Mouse (Mus musculus) thymus, postnatal 25 days (tissue): ENCODE data around the gene Cpt2.

Source experiments
- DNase-seq: peaks from one replicate; pipeline ENCODE4 v3.0.0; 2022

Gene Cpt2

GRCm38 (mm10) chr4:107923145-107923802 lies at the start of gene Cpt2:
Gene Cpt2 (minus strand): TSS chr4:107923610.
- DNase-seq, result peak; percentile 93

GRCm38 (mm10) chr4:107971162-107971561 lies 47.8 kb upstream of the Cpt2 start:
- no peak for DNase-seq

- DNase-seq, result no peak
These were observed 46.4 kb upstream of the Cpt2 start for GRCm38 (mm10) chr4:107969781-107970180.

- no peak for DNase-seq
These were observed 44.7 kb upstream of the Cpt2 start, which contains the start of gene Slc1a7 for GRCm38 (mm10) chr4:107967966-107968682. Gene Slc1a7 (plus strand): TSS chr4:107968332.

- no peak for DNase-seq
These were observed 43.2 kb upstream of the Cpt2 start for GRCm38 (mm10) chr4:107966416-107967109.

- no peak for DNase-seq
These were observed 39.4 kb upstream of the Cpt2 start for GRCm38 (mm10) chr4:107962792-107963191.

- DNase-seq, result no peak
These were observed 38.8 kb upstream of the Cpt2 start for GRCm38 (mm10) chr4:107962044-107962732.

GRCm38 (mm10) chr4:107958487-107958886 lies 35.1 kb upstream of the Cpt2 start:
- DNase-seq, result no peak

GRCm38 (mm10) chr4:107955691-107956090 lies 32.3 kb upstream of the Cpt2 start:
- DNase-seq, result no peak

GRCm38 (mm10) chr4:107952845-107953244 lies 29.4 kb upstream of the Cpt2 start:
- DNase-seq, result no peak

GRCm38 (mm10) chr4:107949918-107950317 lies 26.5 kb upstream of the Cpt2 start:
- no peak for DNase-seq

GRCm38 (mm10) chr4:107944141-107944540 lies 20.7 kb upstream of the Cpt2 start:
- no peak for DNase-seq

- DNase-seq, result no peak
These were observed 19.3 kb upstream of the Cpt2 start for GRCm38 (mm10) chr4:107942741-107943140.

GRCm38 (mm10) chr4:107938124-107938523 lies 14.7 kb upstream of the Cpt2 start:
- DNase-seq, result no peak

GRCm38 (mm10) chr4:107937338-107937737 lies 13.9 kb upstream of the Cpt2 start:
- DNase-seq, result peak; percentile 63

GRCm38 (mm10) chr4:107935254-107935653 lies 11.8 kb upstream of the Cpt2 start:
- DNase-seq, result no peak

GRCm38 (mm10) chr4:107933239-107933638 lies 9.8 kb upstream of the Cpt2 start:
- no peak for DNase-seq

GRCm38 (mm10) chr4:107931453-107931852 lies 8.0 kb upstream of the Cpt2 start:
- no peak for DNase-seq

- no peak for DNase-seq
These were observed 5.3 kb upstream of the Cpt2 start for GRCm38 (mm10) chr4:107928726-107929125.

- DNase-seq, result no peak
These were observed 4.9 kb upstream of the Cpt2 start for GRCm38 (mm10) chr4:107928269-107928668.

GRCm38 (mm10) chr4:107923803-107924194 lies 389 bp upstream of the Cpt2 start:
- DNase-seq, result no peak

GRCm38 (mm10) chr4:107921952-107922351 lies 1.5 kb downstream of the Cpt2 start:
- no peak for DNase-seq

- DNase-seq, result no peak
These were observed 2.2 kb downstream of the Cpt2 start for GRCm38 (mm10) chr4:107921152-107921695.
